In genomic region chr15:97002752-97003151, GRCm38 (mm10) we compare ENCODE assay signal across 9 mouse cellular contexts. TPM values are rescaled to one million over a fixed set of nuclear protein-coding genes. Genes with fewer than 3 reads are reported as not detected.
DNase-seq lines count a peak whose midpoint lies in the region; ATAC-seq and TF ChIP-seq lines count a peak whose summit lies in the region.
"Had no signal": no experiment of that assay in that cellular context is flagged by ENCODE, and none has a peak within 500 bp of the region (broad histone marks: within the 10 kb centered on the region; RNA-seq: fewer than 3 reads in every experiment).

No protein-coding gene starts in this region.

- no peak overlapping the region for H3K9ac ChIP-seq in heart, adult 2 months (ENCODE audit: low read depth, low read length)
- H3K9ac ChIP-seq in hindbrain, embryonic 13.5 days, result no peak overlapping the region
- H3K9ac ChIP-seq: liver, embryonic 14.5 days had no signal

- no peak for TF ChIP-seq CTCF in heart, adult 2 months (IDR thresholded peaks at IDR 0.05)

- intact Hi-C loops in heart, adult 2 months (cut with DNase I), result loop anchor here (2.0 kb wide), 1 partner anchor 100 kb away; no protein-coding TSS in a partner anchor
- intact Hi-C loops in heart, postnatal 10 days (cut with DNase I), result loop anchor here (5.0 kb wide), 2 partner anchors 50 to 100 kb away; no protein-coding TSS in a partner anchor

- H3K36me3 ChIP-seq in heart, adult 2 months (ENCODE audit: control insufficient read depth, insufficient read depth, low read length), result no peaks in the 10 kb centered on the region; the same call in none of the 2 replicates
- H3K36me3 ChIP-seq in hindbrain, embryonic 13.5 days, result no peaks in the 10 kb centered on the region
- no peaks in the 10 kb centered on the region for H3K36me3 ChIP-seq in midbrain, embryonic 10.5 days

- H3K9me3 ChIP-seq in hindbrain, embryonic 13.5 days, result no peaks in the 10 kb centered on the region
- no peaks in the 10 kb centered on the region for H3K9me3 ChIP-seq in midbrain, embryonic 10.5 days (replicated peaks)

- H3K27me3 ChIP-seq in heart, adult 2 months (ENCODE audit: control insufficient read depth, insufficient read depth, low read length), result no peaks in the 10 kb centered on the region
- no peaks in the 10 kb centered on the region for H3K27me3 ChIP-seq in hindbrain, embryonic 13.5 days
- H3K27me3 ChIP-seq in midbrain, embryonic 10.5 days (ENCODE audit: low read depth, poor library complexity, severe bottlenecking), result no peaks in the 10 kb centered on the region

- WGBS in heart, adult 2 months, result 90% methylated on average over 12 of the region's 12 CpGs
- 70% methylated on average over 12 of the region's 12 CpGs for WGBS in hindbrain, embryonic 13.5 days
- 61% methylated on average over 12 of the region's 12 CpGs for WGBS in midbrain, embryonic 10.5 days

- peak overlapping the region; percentile 40 for H3K4me2 ChIP-seq in hindbrain, embryonic 13.5 days

- DNase-seq in heart, adult 2 months, result no peak
- no peak for DNase-seq in heart, postnatal 10 days
- DNase-seq in ZHBTc4 (ENCODE audit: low read depth, low spot score), result peak; percentile 74
- DNase-seq in midbrain, embryonic 10.5 days (ENCODE audit: low spot score), result no peak
- DNase-seq in adrenal gland, adult 2 months, result no peak
- no peak for DNase-seq in urinary bladder, adult 18-20 months (ENCODE audit: low spot score in 2 of 2)
- DNase-seq in testis, postnatal 14 days (ENCODE audit: low spot score), result no peak

- peaks cover 4% of the 10 kb centered on the region for H3K4me1 ChIP-seq in heart, adult 2 months (ENCODE audit: control insufficient read depth, insufficient read depth, low read length)
- H3K4me1 ChIP-seq in hindbrain, embryonic 13.5 days (replicated peaks), result peaks cover 4% of the 10 kb centered on the region; the same call in 1 of the 2 replicates
- H3K4me1 ChIP-seq in midbrain, embryonic 10.5 days, result 0 out of 2 replicates have a peak, but pooled peaks cover 7% of the 10 kb centered on the region

- H3K79me2 ChIP-seq in heart, adult 2 months (replicated peaks; ENCODE audit: control insufficient read depth, insufficient read depth, low read length), result no peaks in the 10 kb centered on the region

- ATAC-seq in hindbrain, embryonic 13.5 days (ENCODE audit: low FRiP score), result no peak

- no peak for TF ChIP-seq EP300 in heart, adult 2 months (IDR thresholded peaks at IDR 0.05; ENCODE audit: insufficient read depth, low read depth, low read length)

- H3K4me3 ChIP-seq in heart, adult 2 months, result no peak overlapping the region
- peak overlapping the region; percentile 22 for H3K4me3 ChIP-seq in hindbrain, embryonic 13.5 days
- peak overlapping the region; percentile 39 for H3K4me3 ChIP-seq in midbrain, embryonic 10.5 days

- no peak for TF ChIP-seq POLR2A in heart, adult 2 months (IDR thresholded peaks at IDR 0.05; ENCODE audit: insufficient read depth, low read depth, low read length)

- H3K27ac ChIP-seq in heart, adult 2 months, result peak overlapping the region; percentile 81
- H3K27ac ChIP-seq in hindbrain, embryonic 13.5 days, result no peak overlapping the region
- H3K27ac ChIP-seq in midbrain, embryonic 10.5 days (replicated peaks), result peak overlapping the region; percentile 38; the same call in 1 of the 2 replicates
- H3K27ac ChIP-seq: liver, embryonic 14.5 days had no signal

RNA-seq across cellular contexts. Expression of gene Slc38a4, which starts 53.0 kb away (rescaled TPM):
- 1 to 10 TPM; 5.4 to 6.0 TPM for total RNA-seq in heart, adult 2 months (2021)
- polyA plus RNA-seq in heart, adult 2 months (2012; rRNA removed), result 7.8 and 12.9 TPM in 2 replicates
- 10 to 100 TPM; 61.5 to 61.8 TPM for total RNA-seq in heart, postnatal 10 days (2021)
- 5.1 and 6.2 TPM in 2 replicates for polyA plus RNA-seq in hindbrain, embryonic 13.5 days (2015; fragmentation: Nextera tagmentation; extraction: Ambion mirVana)
- 24.4 and 27.3 TPM in 2 replicates for polyA plus RNA-seq in midbrain, embryonic 10.5 days (2016; fragmentation: Nextera tagmentation; extraction: Ambion mirVana)
- 1 to 10 TPM; 4.3 to 7.2 TPM for total RNA-seq in adrenal gland, adult 2 months (2021)
- polyA plus RNA-seq in adrenal gland, adult 2 months (2012; rRNA removed), result 0.90 and 1.8 TPM in 2 replicates
